Mouse (Mus musculus) hindbrain, embryonic 16.5 days (tissue): Measurements from ENCODE around the gene Ttc25. TPM values are rescaled to one million over a fixed set of nuclear protein-coding genes. Genes with fewer than 3 reads are reported as not detected.

Experiments
- ATAC-seq: fragments of 200-750 bp; cut with Nextera tagmentation; 2 replicates; pipeline ENCODE4 v1.8.0; 2017; ENCODE audit warnings: moderate TSS enrichment, moderate library complexity
- H3K27ac ChIP-seq: fragments of 300-500 bp; sonication (generic); 2 replicates; pipeline ENCODE4 v1.5.1; 2014; ENCODE audit warnings: low read depth, mild to moderate bottlenecking, control low read depth, low read length, moderate library complexity
- H3K27me3 ChIP-seq: fragments of 300-500 bp; sonication (generic); replicated peaks from 2 replicates; pipeline ENCODE4 v1.6.1; 2014; ENCODE audit warnings: low read length; ENCODE audit not compliant: control insufficient read depth, insufficient read depth
- H3K36me3 ChIP-seq: fragments of 300-500 bp; sonication (generic); 2 replicates; pipeline ENCODE4 v1.6.1; 2014; ENCODE audit warnings: mild to moderate bottlenecking, low read length, moderate library complexity, mixed read lengths; ENCODE audit not compliant: control insufficient read depth, insufficient read depth
- H3K4me1 ChIP-seq: fragments of 300-500 bp; sonication (generic); 2 replicates; pipeline ENCODE4 v1.6.1; 2014; ENCODE audit warnings: low read depth, low read length; ENCODE audit not compliant: control insufficient read depth, insufficient read depth
- H3K4me2 ChIP-seq: fragments of 300-500 bp; sonication (generic); 2 replicates; pipeline ENCODE4 v1.6.1; 2014; ENCODE audit warnings: mild to moderate bottlenecking, low read length, control low read depth, moderate library complexity
- H3K4me3 ChIP-seq: fragments of 300-500 bp; sonication (generic); 2 replicates; pipeline ENCODE4 v1.5.1; 2014; ENCODE audit warnings: mild to moderate bottlenecking, low read length, control low read depth, moderate library complexity
- H3K9ac ChIP-seq: fragments of 300-500 bp; sonication (generic); 2 replicates; pipeline ENCODE4 v1.6.1; 2014; ENCODE audit warnings: low read depth, mild to moderate bottlenecking, control low read depth, low read length, moderate library complexity
- H3K9me3 ChIP-seq: fragments of 300-500 bp; sonication (generic); 2 replicates; pipeline ENCODE4 v1.6.1; 2014; ENCODE audit warnings: mild to moderate bottlenecking, low read length, moderate library complexity; ENCODE audit not compliant: control insufficient read depth
- WGBS: fragments of 180-500 bp; shearing (Covaris S2); extraction: QIAGEN DNeasy Blood & Tissue Kit; methylation state at CpG from one replicate; pipeline ENCODE4 v1.1.7; 2014; 5-methylcytosine and 5-hydroxymethylcytosine counted together
- polyA plus RNA-seq: library from polyadenylated mRNA; unstranded; fragments of >200 nt; fragmentation: Nextera tagmentation; extraction: Ambion mirVana; gene quantifications from 2 replicates; pipeline ENCODE4 v1.2.1, GENCODE M21; 2015

Gene Ttc25
- polyA plus RNA-seq, 1 experiment from 2014 or later, result 2.2 TPM

DNA sequence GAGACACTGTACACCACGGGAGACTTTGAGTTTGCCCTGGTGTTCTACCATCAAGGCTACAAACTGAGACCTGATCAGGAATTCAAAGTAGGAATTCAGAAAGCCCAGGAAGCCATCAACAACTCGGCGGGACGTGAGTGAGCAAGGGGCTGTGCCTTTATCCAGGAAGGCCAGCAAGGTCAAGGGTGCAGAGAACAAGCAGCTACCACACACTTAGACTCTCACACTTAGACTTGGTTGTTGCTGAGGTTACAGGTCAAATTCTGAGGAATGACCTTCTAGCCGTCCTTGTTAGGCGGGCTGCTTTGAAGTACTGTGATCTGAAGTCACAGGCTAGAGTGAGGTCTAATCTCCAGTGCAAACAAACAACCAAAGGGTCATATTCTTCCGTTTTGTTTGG lies 14.1 kb downstream of the Ttc25 start:
- Histone ChIP-seq H3K9ac (no peak overlapping the region), H3K4me2 (no peak overlapping the region), H3K36me3 (no peaks in the 10 kb centered on the region), H3K4me3 (no peak overlapping the region), H3K27ac (no peak overlapping the region), H3K4me1 (no peaks in the 10 kb centered on the region), H3K9me3 (no peaks in the 10 kb centered on the region), H3K27me3 (no peaks in the 10 kb centered on the region)
- ATAC-seq, result no peak
- 46% methylated on average over 7 of the region's 7 CpGs for WGBS

DNA sequence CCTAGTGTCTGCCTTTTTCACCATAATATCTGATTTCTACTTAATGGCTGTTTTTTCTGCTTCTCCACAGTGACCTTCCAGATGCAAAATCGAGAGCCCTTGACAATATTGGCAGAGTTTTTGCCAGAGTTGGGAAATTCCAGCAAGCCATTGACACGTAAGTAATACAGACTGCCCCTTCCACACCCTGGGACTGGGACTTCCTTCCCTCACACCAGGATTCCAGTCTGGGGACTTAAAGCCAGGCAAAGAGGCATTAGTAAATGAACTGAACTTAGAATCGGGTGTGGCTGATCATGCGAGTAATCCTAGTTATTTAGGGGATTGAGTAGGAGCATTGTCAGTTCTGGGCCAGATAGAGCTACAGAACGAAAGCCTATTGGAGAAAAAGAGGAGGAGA lies 16.3 kb downstream of the Ttc25 start:
- no peaks in the 10 kb centered on the region for H3K9me3 ChIP-seq
- no peaks in the 10 kb centered on the region for H3K36me3 ChIP-seq
- no peak overlapping the region for H3K4me3 ChIP-seq
- ATAC-seq, result no peak
- H3K4me2 ChIP-seq, result no peak overlapping the region
- no peak overlapping the region for H3K27ac ChIP-seq
- no peak overlapping the region for H3K9ac ChIP-seq
- 59% methylated on average over 5 of the region's 5 CpGs for WGBS
- no peaks in the 10 kb centered on the region for H3K4me1 ChIP-seq
- no peaks in the 10 kb centered on the region for H3K27me3 ChIP-seq

DNA sequence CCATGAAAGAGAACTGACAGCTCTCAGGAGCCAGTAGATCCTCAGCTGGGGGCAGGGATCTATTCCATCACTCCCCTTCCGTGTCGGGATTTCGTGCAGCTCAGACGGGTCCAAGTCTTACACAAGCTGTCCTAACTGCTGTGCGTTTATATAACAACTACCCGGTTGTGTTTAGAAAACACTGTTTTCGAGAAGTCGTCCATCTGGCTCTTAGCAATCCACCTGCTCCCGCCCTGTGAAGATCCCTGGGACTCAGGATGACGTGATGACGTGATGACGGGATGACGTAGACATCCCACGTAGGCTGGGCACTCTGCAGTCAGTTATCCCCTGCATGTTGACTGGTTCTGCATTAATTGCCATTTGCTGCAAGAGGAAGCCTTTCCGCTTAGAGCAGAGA lies 18.9 kb downstream of the Ttc25 start:
- Histone ChIP-seq H3K27me3 (no peaks in the 10 kb centered on the region), H3K4me1 (no peaks in the 10 kb centered on the region), H3K4me3 (no peak overlapping the region), H3K9ac (no peak overlapping the region), H3K4me2 (no peak overlapping the region), H3K9me3 (no peaks in the 10 kb centered on the region), H3K27ac (no peak overlapping the region), H3K36me3 (no peaks in the 10 kb centered on the region)
- 80% methylated on average over 15 of the region's 15 CpGs for WGBS
- no peak for ATAC-seq

DNA sequence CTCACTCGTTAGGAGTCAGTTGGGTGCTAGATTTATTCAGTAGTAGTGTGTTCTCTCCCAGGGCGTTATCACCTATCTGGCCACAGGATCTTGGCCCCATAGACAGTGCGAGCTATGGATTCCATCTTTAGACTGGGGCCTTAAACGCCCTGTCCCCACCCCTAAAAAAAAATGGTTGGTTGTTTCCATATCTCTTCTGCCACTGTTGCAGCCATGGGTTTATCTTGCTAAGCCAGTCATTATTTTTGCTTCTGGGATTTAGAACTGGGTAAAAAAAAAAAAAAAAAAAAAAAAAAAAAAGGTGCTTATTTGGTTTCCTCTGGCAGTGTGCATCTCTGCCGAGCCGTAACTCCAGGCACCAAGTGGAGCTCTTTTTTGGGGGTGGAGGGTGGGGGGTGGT lies 19.3 kb downstream of the Ttc25 start:
- Histone ChIP-seq H3K9me3 (no peaks in the 10 kb centered on the region), H3K27me3 (no peaks in the 10 kb centered on the region), H3K36me3 (no peaks in the 10 kb centered on the region), H3K4me2 (no peak overlapping the region), H3K4me3 (no peak overlapping the region), H3K4me1 (no peaks in the 10 kb centered on the region), H3K27ac (no peak overlapping the region), H3K9ac (no peak overlapping the region)
- 86% methylated on average over 6 of the region's 6 CpGs for WGBS
- ATAC-seq, result no peak

DNA sequence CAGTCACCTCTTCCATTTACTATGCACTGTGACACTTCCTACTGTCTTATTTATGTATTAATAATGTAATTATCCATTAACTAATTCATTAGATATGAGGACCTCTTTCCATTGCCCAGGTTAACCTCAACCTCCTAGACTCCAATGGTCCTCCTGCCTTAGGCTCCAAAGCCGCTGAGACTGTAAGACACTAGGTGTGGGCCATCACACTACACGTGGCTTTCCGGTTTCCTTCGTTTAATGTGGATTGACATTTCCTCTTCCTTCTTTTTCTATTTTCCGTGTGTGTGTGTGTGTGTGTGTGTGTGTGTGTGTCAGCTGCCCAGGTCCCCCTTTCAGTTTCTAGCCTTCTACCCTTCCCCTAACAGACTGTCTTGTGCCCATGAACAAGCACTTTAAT lies 21.8 kb downstream of the Ttc25 start:
- no peak for ATAC-seq
- no peak overlapping the region for H3K9ac ChIP-seq
- 82% methylated on average over 5 of the region's 5 CpGs for WGBS
- H3K36me3 ChIP-seq, result no peaks in the 10 kb centered on the region
- no peak overlapping the region for H3K4me2 ChIP-seq
- no peaks in the 10 kb centered on the region for H3K9me3 ChIP-seq
- H3K4me1 ChIP-seq, result peaks cover 9% of the 10 kb centered on the region; the same call in 1 of the 2 replicates
- H3K27me3 ChIP-seq, result no peaks in the 10 kb centered on the region; the same call in 1 of the 2 replicates
- H3K4me3 ChIP-seq, result no peak overlapping the region
- no peak overlapping the region for H3K27ac ChIP-seq

DNA sequence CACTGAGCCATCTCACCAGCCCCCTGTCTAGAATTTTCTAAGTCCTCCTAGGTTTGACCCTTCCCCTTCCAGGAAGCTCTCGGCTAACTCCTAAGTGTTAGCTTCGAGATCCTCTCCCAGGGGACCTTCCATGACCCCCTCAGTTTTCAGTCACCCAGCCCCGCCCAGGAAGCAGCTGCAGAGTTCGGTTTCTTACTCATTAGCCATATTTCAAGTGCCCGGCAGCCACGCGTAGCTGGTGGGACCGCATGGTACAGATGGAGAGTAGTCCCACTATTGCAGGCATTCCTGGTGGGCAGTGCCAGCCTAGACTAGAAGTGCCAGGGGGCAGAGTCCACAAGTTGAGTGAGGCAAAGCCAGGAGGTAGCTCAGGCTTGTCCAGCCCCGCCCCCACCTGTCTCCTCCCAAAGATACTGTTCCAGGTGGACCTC lies 22.4 kb downstream of the Ttc25 start:
- 71% methylated on average over 9 of the region's 9 CpGs for WGBS
- H3K36me3 ChIP-seq, result no peaks in the 10 kb centered on the region
- no peaks in the 10 kb centered on the region for H3K9me3 ChIP-seq
- H3K4me1 ChIP-seq, result peaks cover 9% of the 10 kb centered on the region; the same call in 1 of the 2 replicates
- H3K9ac ChIP-seq, result no peak overlapping the region
- no peak overlapping the region for H3K27ac ChIP-seq
- H3K27me3 ChIP-seq, result no peaks in the 10 kb centered on the region; the same call in 1 of the 2 replicates
- ATAC-seq, result no peak
- no peak overlapping the region for H3K4me3 ChIP-seq
- no peak overlapping the region for H3K4me2 ChIP-seq

DNA sequence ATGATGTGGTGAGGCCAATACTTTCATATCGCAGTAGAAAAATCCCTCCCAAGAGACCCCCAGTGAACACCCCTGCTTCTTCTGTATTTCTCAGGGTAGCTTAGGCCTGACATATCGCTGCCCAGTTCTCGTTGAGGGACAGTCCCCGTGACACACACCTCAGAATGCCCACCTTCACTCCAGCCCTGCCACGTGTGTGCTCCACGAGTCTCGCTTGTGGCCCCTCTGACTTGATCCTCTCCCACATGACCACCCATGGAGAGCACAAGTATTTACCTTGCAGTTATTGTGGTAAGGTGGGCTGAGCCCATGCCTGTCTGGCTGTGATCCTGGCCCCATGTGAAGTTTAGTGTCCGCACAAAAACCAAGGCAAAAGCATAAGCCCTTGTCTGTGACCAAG lies 23.3 kb downstream of the Ttc25 start:
- H3K9me3 ChIP-seq, result no peaks in the 10 kb centered on the region
- H3K27me3 ChIP-seq, result no peaks in the 10 kb centered on the region; the same call in 1 of the 2 replicates
- 85% methylated on average over 8 of the region's 8 CpGs for WGBS
- no peak overlapping the region for H3K4me3 ChIP-seq
- H3K36me3 ChIP-seq, result no peaks in the 10 kb centered on the region
- H3K27ac ChIP-seq, result no peak overlapping the region
- no peak for ATAC-seq
- peaks cover 9% of the 10 kb centered on the region; the same call in 1 of the 2 replicates for H3K4me1 ChIP-seq
- no peak overlapping the region for H3K9ac ChIP-seq
- no peak overlapping the region for H3K4me2 ChIP-seq

DNA sequence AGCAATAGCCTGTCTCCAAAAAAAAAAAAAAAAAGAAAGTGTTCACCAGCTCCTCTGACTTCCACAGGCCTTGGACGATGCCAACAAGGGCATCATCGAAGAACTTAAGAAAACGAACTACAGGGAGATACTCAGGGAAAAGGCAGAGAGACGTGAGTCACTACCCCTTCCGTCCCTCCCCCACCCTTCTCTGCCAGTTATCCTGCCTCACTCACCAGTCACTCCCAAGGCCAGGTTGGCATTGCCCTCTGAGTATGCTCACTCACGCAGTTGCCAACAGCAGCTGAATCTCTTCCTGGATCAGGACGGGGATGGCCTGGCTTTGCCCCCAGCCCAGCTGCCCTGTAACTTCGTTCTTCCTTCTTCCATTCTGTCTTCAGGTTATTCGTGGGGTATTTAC lies 24.4 kb downstream of the Ttc25 start:
- H3K4me1 ChIP-seq, result peaks cover 9% of the 10 kb centered on the region; the same call in 1 of the 2 replicates
- ATAC-seq, result no peak
- no peaks in the 10 kb centered on the region for H3K36me3 ChIP-seq
- H3K4me3 ChIP-seq, result no peak overlapping the region
- H3K27ac ChIP-seq, result no peak overlapping the region
- H3K9ac ChIP-seq, result no peak overlapping the region
- WGBS, result 61% methylated on average over 9 of the region's 9 CpGs
- no peaks in the 10 kb centered on the region; the same call in 1 of the 2 replicates for H3K27me3 ChIP-seq
- H3K9me3 ChIP-seq, result no peaks in the 10 kb centered on the region
- no peak overlapping the region for H3K4me2 ChIP-seq

DNA sequence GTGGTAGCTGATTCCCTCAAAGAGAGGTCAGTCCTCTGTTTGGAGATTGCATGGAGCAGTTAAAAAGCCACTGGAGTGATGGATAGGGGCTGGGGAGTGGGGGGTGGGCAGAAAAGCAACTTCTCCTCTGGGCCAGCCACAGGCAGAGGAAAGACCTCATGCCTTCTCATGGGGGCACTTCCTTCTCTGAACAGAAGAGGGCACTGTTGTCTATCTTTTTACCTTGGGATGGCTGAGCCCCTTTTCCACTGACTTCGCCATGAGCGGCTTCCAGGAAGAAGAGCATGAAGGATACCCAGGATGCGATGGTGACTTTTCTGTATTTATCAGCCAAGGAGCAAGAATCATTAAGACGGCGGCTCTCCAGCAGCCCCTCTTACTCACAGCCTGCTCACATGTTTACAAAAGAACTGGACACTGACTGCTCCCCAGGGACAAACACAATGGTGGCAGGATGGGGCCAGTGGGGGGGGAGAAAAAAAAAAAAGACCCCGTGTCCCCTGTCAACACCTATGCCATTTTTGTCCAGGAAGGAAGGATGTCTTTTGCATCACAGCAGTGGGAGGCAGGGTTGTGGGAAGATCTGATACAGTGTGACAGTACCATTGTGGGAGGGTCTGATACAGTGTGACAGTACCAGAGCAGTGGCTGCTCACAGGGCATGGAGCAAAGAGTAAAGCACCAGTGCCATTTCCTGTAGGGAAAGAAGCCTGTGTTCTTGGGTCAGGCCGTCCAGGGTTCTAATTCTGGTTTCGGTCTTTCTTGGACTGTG lies 25.2 kb downstream of the Ttc25 start:
- ATAC-seq, result peak; percentile 61
- H3K9me3 ChIP-seq, result no peaks in the 10 kb centered on the region
- H3K4me3 ChIP-seq, result peak overlapping the region; percentile 25
- 9% methylated on average over 8 of the region's 8 CpGs for WGBS
- peaks cover 15% of the 10 kb centered on the region for H3K4me1 ChIP-seq
- peak overlapping the region; percentile 57 for H3K9ac ChIP-seq
- no peaks in the 10 kb centered on the region; the same call in 1 of the 2 replicates for H3K27me3 ChIP-seq
- peak overlapping the region; percentile 46 for H3K4me2 ChIP-seq
- H3K36me3 ChIP-seq, result no peaks in the 10 kb centered on the region
- H3K27ac ChIP-seq, result no peak overlapping the region
